Mouse (Mus musculus) urinary bladder, adult 18-20 months (tissue): ENCODE results near the gene Dcdc2a.

Experiments used
- DNase-seq, 2 experiments: peaks; one replicate each; pipeline ENCODE4 v3.0.0; 2022; ENCODE audit warnings: low spot score in 2 of 2, mixed read lengths in 2 of 2

Gene Dcdc2a

GRCm38 (mm10) chr13:25178236-25179001 is 122.6 kb downstream of the Dcdc2a start:
- no peak for DNase-seq

- DNase-seq = no peak
Measured at GRCm38 (mm10) chr13:25186436-25187325, 130.9 kb downstream of the Dcdc2a start.

- DNase-seq = no peak
Measured at GRCm38 (mm10) chr13:25187326-25187710, 131.5 kb downstream of the Dcdc2a start.

- no peak for DNase-seq
Measured at GRCm38 (mm10) chr13:25189419-25190144, 133.8 kb downstream of the Dcdc2a start.

GRCm38 (mm10) chr13:25190218-25190617 is 134.4 kb downstream of the Dcdc2a start:
- no peak for DNase-seq

GRCm38 (mm10) chr13:25195706-25196105 is 139.9 kb downstream of the Dcdc2a start:
- no peak for DNase-seq

GRCm38 (mm10) chr13:25199916-25200315 is 144.1 kb downstream of the Dcdc2a start:
- no peak for DNase-seq

GRCm38 (mm10) chr13:25206950-25207349 is 151.1 kb downstream of the Dcdc2a start:
- DNase-seq = no peak

GRCm38 (mm10) chr13:25218394-25218793 is 162.6 kb downstream of the Dcdc2a start:
- DNase-seq = no peak

- DNase-seq = no peak
Measured at GRCm38 (mm10) chr13:25220186-25220787, 164.5 kb downstream of the Dcdc2a start.

GRCm38 (mm10) chr13:25251893-25252292 is 196.1 kb downstream of the Dcdc2a start:
- DNase-seq = no peak

GRCm38 (mm10) chr13:25254478-25255263 is 198.9 kb downstream of the Dcdc2a start:
- DNase-seq = no peak

- no peak for DNase-seq
Measured at GRCm38 (mm10) chr13:25257608-25258007, 201.8 kb downstream of the Dcdc2a start.
